Mouse (Mus musculus) myocyte (in vitro differentiated cells): ENCODE results near the gene Nfe2. TPM values are rescaled to one million over a fixed set of nuclear protein-coding genes. Genes with fewer than 3 reads are reported as not detected.

Source experiments
- H3K27me3 ChIP-seq: one replicate; pipeline ENCODE4 v1.6.1; 2011; ENCODE audit not compliant: control insufficient read depth, insufficient read depth, insufficient read length
- H3K36me3 ChIP-seq: one replicate; pipeline ENCODE4 v1.6.1; 2011; ENCODE audit not compliant: control insufficient read depth, insufficient read depth
- H3K4me2 ChIP-seq: one replicate; pipeline ENCODE4 v1.6.1; 2011; ENCODE audit warnings: low read depth, control low read depth
- H3K4me3 ChIP-seq: one replicate; pipeline ENCODE4 v1.5.1; 2011; ENCODE audit warnings: mild to moderate bottlenecking, control low read depth, moderate library complexity
- H3K79me2 ChIP-seq: one replicate; pipeline ENCODE4 v1.6.1; 2011; ENCODE audit not compliant: control insufficient read depth, insufficient read depth
- H3ac ChIP-seq: one replicate; pipeline ENCODE4 v1.6.1; 2011; ENCODE audit not compliant: control insufficient read depth, insufficient read length
- CEBPB ChIP-seq: IDR thresholded peaks from 2 replicates; pipeline ENCODE4 v1.6.1; 2011; ENCODE audit warnings: mild to moderate bottlenecking, moderate library complexity; ENCODE audit not compliant: poor library complexity, insufficient read depth, severe bottlenecking
- E2F4 ChIP-seq: IDR thresholded peaks from one replicate; pipeline ENCODE4 v1.6.1; 2011; ENCODE audit warnings: mild to moderate bottlenecking, control low read depth, moderate library complexity; ENCODE audit not compliant: insufficient read depth
- MAX ChIP-seq: IDR thresholded peaks from one replicate; pipeline ENCODE4 v1.6.1; 2011; ENCODE audit warnings: low read depth, mild to moderate bottlenecking, control low read depth
- MYOD1 ChIP-seq, 3 experiments: IDR thresholded peaks; one replicate each; pipeline ENCODE4 v1.6.1; 2011; ENCODE audit warnings: control low read depth in 2 of 3, low read depth in 2 of 3, mild to moderate bottlenecking in 2 of 3, moderate library complexity in 1 of 3; ENCODE audit not compliant: insufficient read length in 2 of 3, control insufficient read depth in 1 of 3
- MYOG ChIP-seq, 3 experiments: IDR thresholded peaks; one replicate each; pipeline ENCODE4 v1.6.1; 2011; ENCODE audit warnings: control low read depth in 2 of 3, low read depth in 2 of 3, mild to moderate bottlenecking in 2 of 3; ENCODE audit not compliant: insufficient read length in 2 of 3, control insufficient read depth in 1 of 3, insufficient read depth in 1 of 3
- POLR2A ChIP-seq: IDR thresholded peaks from one replicate; pipeline ENCODE4 v1.6.1; 2011; ENCODE audit warnings: low read depth, mild to moderate bottlenecking, control low read depth, moderate library complexity; ENCODE audit not compliant: insufficient read length
- POLR2AphosphoS2 ChIP-seq: IDR thresholded peaks from one replicate; pipeline ENCODE4 v1.6.1; 2011; ENCODE audit warnings: low read depth, control low read depth; ENCODE audit not compliant: insufficient read length
- REST ChIP-seq: IDR thresholded peaks from one replicate; pipeline ENCODE4 v1.6.1; 2011; ENCODE audit warnings: mild to moderate bottlenecking, control low read depth, moderate library complexity; ENCODE audit not compliant: insufficient read depth, insufficient read length
- SRF ChIP-seq: IDR thresholded peaks from one replicate; pipeline ENCODE4 v1.6.1; 2011; ENCODE audit warnings: low read depth; ENCODE audit not compliant: control insufficient read depth, insufficient read length
- TCF12 ChIP-seq: IDR thresholded peaks from one replicate; pipeline ENCODE4 v1.6.1; 2011; ENCODE audit warnings: mild to moderate bottlenecking, control low read depth; ENCODE audit not compliant: poor library complexity, insufficient read depth, severe bottlenecking
- TCF3 ChIP-seq: IDR thresholded peaks from one replicate; pipeline ENCODE4 v1.6.1; 2011; ENCODE audit warnings: low read depth, control low read depth; ENCODE audit not compliant: insufficient read length
- USF1 ChIP-seq: IDR thresholded peaks from one replicate; pipeline ENCODE4 v1.6.1; 2011; ENCODE audit warnings: low read depth, mild to moderate bottlenecking, control low read depth, moderate library complexity
- polyA plus RNA-seq: library from polyadenylated mRNA; unstranded; fragments of >200 nt; fragmentation: generic; extraction: Trizol; gene quantifications from one replicate; pipeline ENCODE4 v1.2.1, GENCODE M21; 2012; ENCODE audit warnings: missing spikeins

Nfe2 gene
- polyA plus RNA-seq, 1 experiment, result 0.42 TPM

- H3K36me3 ChIP-seq, result peaks cover 15% of the 10 kb centered on the region
- H3ac ChIP-seq, result no peak overlapping the region
- H3K4me2 ChIP-seq, result peak overlapping the region; percentile 27
- H3K27me3 ChIP-seq, result no peaks in the 10 kb centered on the region
- peak in 1 of 3 experiments; percentile 32 for TF ChIP-seq MYOD1 (IDR thresholded peaks at IDR 0.05; ENCODE audit: control insufficient read depth in 1 of 3, insufficient read length in 2 of 3, low read depth in 2 of 3)
- TF ChIP-seq CEBPB, result no peak
- peak; percentile 26 for TF ChIP-seq TCF12
- peak in 1 of 3 experiments; percentile 21 for TF ChIP-seq MYOG (IDR thresholded peaks at IDR 0.05; ENCODE audit: control insufficient read depth in 1 of 3, insufficient read depth in 1 of 3, insufficient read length in 2 of 3, low read depth in 2 of 3)
- H3K79me2 ChIP-seq, result peaks cover 100% of the 10 kb centered on the region
- no peak overlapping the region for H3K4me3 ChIP-seq
Measured at GRCm38 (mm10) chr15:103233119-103233518, 25.1 kb downstream of the Nfe2 start.

- Histone ChIP-seq H3K36me3 (no peaks in the 10 kb centered on the region), H3K4me2 (peak overlapping the region; percentile 44), H3K4me3 (no peak overlapping the region), H3K79me2 (peaks cover 100% of the 10 kb centered on the region), H3ac (no peak overlapping the region), H3K27me3 (no peaks in the 10 kb centered on the region)
- TF ChIP-seq CEBPB (no peak), MYOD1 (IDR thresholded peaks at IDR 0.05; ENCODE audit: control insufficient read depth in 1 of 3, insufficient read length in 2 of 3, low read depth in 2 of 3) (peak in 1 of 3 experiments; percentile 50), TCF12 (peak; percentile 65), E2F4 (no peak), SRF (no peak), MYOG (IDR thresholded peaks at IDR 0.05; ENCODE audit: control insufficient read depth in 1 of 3, insufficient read depth in 1 of 3, insufficient read length in 2 of 3, low read depth in 2 of 3) (peak in 2 of 3 experiments; percentile 54 to 79), TCF3 (peak; percentile 40)
Measured at GRCm38 (mm10) chr15:103228904-103229303, 29.3 kb downstream of the Nfe2 start.

- Histone ChIP-seq H3ac (no peak overlapping the region), H3K27me3 (no peaks in the 10 kb centered on the region), H3K4me2 (peak overlapping the region; percentile 38), H3K4me3 (no peak overlapping the region), H3K79me2 (peaks cover 100% of the 10 kb centered on the region), H3K36me3 (no peaks in the 10 kb centered on the region)
- TF ChIP-seq MYOD1 (IDR thresholded peaks at IDR 0.05; ENCODE audit: control insufficient read depth in 1 of 3, insufficient read length in 2 of 3, low read depth in 2 of 3) (peak; percentile 32 to 85 (median 71)), MYOG (IDR thresholded peaks at IDR 0.05; ENCODE audit: control insufficient read depth in 1 of 3, insufficient read depth in 1 of 3, insufficient read length in 2 of 3, low read depth in 2 of 3) (peak in 2 of 3 experiments; percentile 60 to 69), REST (no peak), MAX (no peak), CEBPB (peak; percentile 86; the same call in 1 of the 2 replicates), TCF12 (peak; percentile 73), TCF3 (peak; percentile 62)
Measured at GRCm38 (mm10) chr15:103227572-103227971, 30.6 kb downstream of the Nfe2 start.

DNA sequence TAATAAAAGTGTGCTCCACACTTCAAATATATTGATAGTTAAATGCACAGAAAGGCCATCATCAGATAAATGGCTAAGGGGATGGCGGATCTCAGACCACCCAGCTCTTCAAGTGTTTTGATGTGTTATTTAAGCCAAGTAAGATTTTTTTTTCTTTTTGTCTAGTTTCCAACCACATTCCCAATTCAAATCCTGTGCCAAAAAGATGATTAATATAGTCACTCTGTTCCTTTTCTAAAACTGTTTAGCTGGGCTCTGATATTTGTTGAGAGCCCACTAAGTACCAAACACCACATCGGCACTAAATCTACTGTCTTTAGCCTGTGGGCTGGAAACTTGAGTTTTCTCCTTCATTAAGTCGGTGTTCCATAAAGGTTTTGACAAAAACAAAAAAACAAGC, 31.2 kb downstream of the Nfe2 start:
- Histone ChIP-seq H3K36me3 (no peaks in the 10 kb centered on the region), H3K79me2 (peaks cover 100% of the 10 kb centered on the region), H3K27me3 (no peaks in the 10 kb centered on the region), H3ac (no peak overlapping the region), H3K4me2 (peak overlapping the region; percentile 38), H3K4me3 (no peak overlapping the region)
- TF ChIP-seq REST (no peak), USF1 (no peak), MAX (no peak), POLR2A (no peak), TCF3 (no peak), MYOG (IDR thresholded peaks at IDR 0.05; ENCODE audit: control insufficient read depth in 1 of 3, insufficient read depth in 1 of 3, insufficient read length in 2 of 3, low read depth in 2 of 3) (no peak)

GRCm38 (mm10) chr15:103224161-103224560, 34.0 kb downstream of the Nfe2 start:
- Histone ChIP-seq H3K79me2 (peaks cover 89% of the 10 kb centered on the region), H3K27me3 (no peaks in the 10 kb centered on the region), H3K36me3 (no peaks in the 10 kb centered on the region), H3ac (no peak overlapping the region), H3K4me2 (no peak overlapping the region), H3K4me3 (no peak overlapping the region)
- TF ChIP-seq POLR2AphosphoS2 (no peak), CEBPB (no peak), MYOG (IDR thresholded peaks at IDR 0.05; ENCODE audit: control insufficient read depth in 1 of 3, insufficient read depth in 1 of 3, insufficient read length in 2 of 3, low read depth in 2 of 3) (no peak), TCF12 (no peak), MYOD1 (IDR thresholded peaks at IDR 0.05; ENCODE audit: control insufficient read depth in 1 of 3, insufficient read length in 2 of 3, low read depth in 2 of 3) (no peak), TCF3 (no peak), REST (no peak), MAX (no peak), E2F4 (no peak), POLR2A (no peak), USF1 (no peak), SRF (no peak)
